In genomic region chr17:47197957-47198356, GRCm38 (mm10) we compare ENCODE assay signal across 16 mouse cellular contexts.
DNase-seq lines count a peak whose midpoint lies in the region; ATAC-seq and TF ChIP-seq lines count a peak whose summit lies in the region.
"Had no signal": no experiment of that assay in that cellular context is flagged by ENCODE, and none has a peak within 500 bp of the region (broad histone marks: within the 10 kb centered on the region; RNA-seq: fewer than 3 reads in every experiment).

No protein-coding gene starts in this region.

- H3K9me3 ChIP-seq in heart, embryonic 15.5 days (replicated peaks): no peaks in the 10 kb centered on the region
- H3K9me3 ChIP-seq in midbrain, embryonic 16.5 days (replicated peaks; ENCODE audit: control insufficient read depth, low read length, poor library complexity, severe bottlenecking): no peaks in the 10 kb centered on the region
- H3K9me3 ChIP-seq: limb, embryonic 15.5 days; lung, embryonic 15.5 days; midbrain, embryonic 12.5 days; neural tube, embryonic 15.5 days had no signal

- no peak for TF ChIP-seq CTCF in gastrocnemius, adult 2 months (IDR thresholded peaks at IDR 0.05)

- H3K4me3 ChIP-seq in gastrocnemius, adult 2 months: peak overlapping the region; percentile 5; the same call in 1 of the 2 replicates
- H3K4me3 ChIP-seq in heart, embryonic 15.5 days: no peak overlapping the region
- H3K4me3 ChIP-seq in midbrain, embryonic 16.5 days (ENCODE audit: low read depth, low read length): no peak overlapping the region
- H3K4me3 ChIP-seq: limb, embryonic 15.5 days; lung, embryonic 15.5 days; midbrain, embryonic 12.5 days; neural tube, embryonic 15.5 days had no signal

- H3K4me2 ChIP-seq in heart, embryonic 15.5 days: no peak overlapping the region; the same call in 1 of the 2 replicates
- no peak overlapping the region for H3K4me2 ChIP-seq in midbrain, embryonic 16.5 days (ENCODE audit: low read length)
- H3K4me2 ChIP-seq: limb, embryonic 15.5 days; lung, embryonic 15.5 days; midbrain, embryonic 12.5 days; neural tube, embryonic 15.5 days had no signal

- peak; percentile 43 for DNase-seq in gastrocnemius, adult 2 months
- no peak for DNase-seq in gastrocnemius, postnatal 14 days
- peak; percentile 27 for DNase-seq in kidney, postnatal 14 days
- DNase-seq in kidney, postnatal 36 days: no peak
- no peak for DNase-seq in thymus, postnatal 36 days
- no peak for DNase-seq in embryo, embryonic 10 days (ENCODE audit: low spot score)
- DNase-seq: adrenal gland, adult 2 months had no signal

- peaks cover 41% of the 10 kb centered on the region for H3K4me1 ChIP-seq in heart, embryonic 15.5 days (replicated peaks)
- H3K4me1 ChIP-seq in midbrain, embryonic 16.5 days (ENCODE audit: control insufficient read depth, insufficient read depth, low read length): peaks cover 17% of the 10 kb centered on the region

- intact Hi-C loops in gastrocnemius, adult 2 months (cut with DNase I): no loop called here
- intact Hi-C loops in gastrocnemius, postnatal 14 days (cut with DNase I; ENCODE audit: low total_unique reads): no loop called here

- H3K27me3 ChIP-seq in heart, embryonic 15.5 days: no peaks in the 10 kb centered on the region
- no peaks in the 10 kb centered on the region for H3K27me3 ChIP-seq in midbrain, embryonic 16.5 days (ENCODE audit: control insufficient read depth, insufficient read depth, low read depth, low read length)
- H3K27me3 ChIP-seq: limb, embryonic 15.5 days; lung, embryonic 15.5 days; midbrain, embryonic 12.5 days; neural tube, embryonic 15.5 days; Patski had no signal

- H3K36me3 ChIP-seq in heart, embryonic 15.5 days: no peaks in the 10 kb centered on the region
- H3K36me3 ChIP-seq in midbrain, embryonic 16.5 days (ENCODE audit: control insufficient read depth, insufficient read depth, low read length): no peaks in the 10 kb centered on the region

- no peak for ATAC-seq in heart, embryonic 15.5 days (replicated peaks; ENCODE audit: insufficient number of reproducible peaks, insufficient read depth, low FRiP score, low read depth)
- ATAC-seq in midbrain, embryonic 16.5 days: no peak
- ATAC-seq: forebrain, embryonic 14.5 days; intestine, postnatal 0 days; Patski had no signal

- H3K9ac ChIP-seq in heart, embryonic 15.5 days: 0 out of 2 replicates have a peak overlapping the region, but pooled peaks have one; percentile 7
- no peak overlapping the region for H3K9ac ChIP-seq in midbrain, embryonic 16.5 days (ENCODE audit: low read depth, low read length)
- H3K9ac ChIP-seq: limb, embryonic 15.5 days; lung, embryonic 15.5 days; midbrain, embryonic 12.5 days; neural tube, embryonic 15.5 days had no signal

- WGBS in heart, embryonic 15.5 days: 28% methylated on average over 7 of the region's 7 CpGs
- 39% methylated on average over 7 of the region's 7 CpGs for WGBS in midbrain, embryonic 16.5 days

- no peak overlapping the region for H3K27ac ChIP-seq in gastrocnemius, adult 2 months
- no peak overlapping the region for H3K27ac ChIP-seq in heart, embryonic 15.5 days
- H3K27ac ChIP-seq in midbrain, embryonic 16.5 days (ENCODE audit: low read length): peak overlapping the region; percentile 41
- H3K27ac ChIP-seq: limb, embryonic 15.5 days; lung, embryonic 15.5 days; midbrain, embryonic 12.5 days; neural tube, embryonic 15.5 days had no signal

Comparison
In these comparisons a context has a peak if more than half of its experiments do, and no peak if none do; other contexts are left out.
1. DNase-seq: peak in gastrocnemius, adult 2 months (single experiment) and kidney, postnatal 14 days (single experiment); none in gastrocnemius, postnatal 14 days (single experiment), kidney, postnatal 36 days (0 of 2), thymus, postnatal 36 days (0 of 2) and embryo, embryonic 10 days (single experiment).